Mouse (Mus musculus) 3T3-L1 (cell line): ENCODE results near the gene Spata31d1d.
"Not testable (repeated sequence)": the region's sequence is repeated elsewhere in the genome, so short reads cannot be mapped to it uniquely, and the experiment has no call there.

Experiments used
- DNase-seq: peaks from one replicate; pipeline ENCODE4 v3.0.0-alpha.2; 2015; ENCODE audit warnings: low read depth, low spot score

Gene Spata31d1d

GRCm38 (mm10) chr13:59731652-59732051 lies at the start of gene Spata31d1d:
Spata31d1d (minus strand) TSS chr13:59731752.
- no peak for DNase-seq

- DNase-seq: peak; percentile 9
Observed at GRCm38 (mm10) chr13:59779744-59780264, 48.3 kb upstream of the Spata31d1d start.

- peak; percentile 31 for DNase-seq
Observed at GRCm38 (mm10) chr13:59779213-59779612, 47.7 kb upstream of the Spata31d1d start.

GRCm38 (mm10) chr13:59775168-59775567 lies 43.6 kb upstream of the Spata31d1d start:
- no peak for DNase-seq

GRCm38 (mm10) chr13:59771257-59771656 lies 39.7 kb upstream of the Spata31d1d start:
- DNase-seq: peak; percentile 46

- DNase-seq: peak; percentile 16
Observed at GRCm38 (mm10) chr13:59770847-59771246, 39.3 kb upstream of the Spata31d1d start.

- peak; percentile 83 for DNase-seq
Observed at GRCm38 (mm10) chr13:59770164-59770562, 38.6 kb upstream of the Spata31d1d start.

- DNase-seq: peak; percentile 94
Observed at GRCm38 (mm10) chr13:59769296-59770163, 38.0 kb upstream of the Spata31d1d start, which contains the start of gene Isca1. Isca1 (minus strand) TSS chr13:59769810.

GRCm38 (mm10) chr13:59768531-59768930 lies 37.0 kb upstream of the Spata31d1d start:
- peak; percentile 9 for DNase-seq

GRCm38 (mm10) chr13:59766786-59767515 lies 35.4 kb upstream of the Spata31d1d start:
- no peak for DNase-seq

GRCm38 (mm10) chr13:59762791-59763190 lies 31.2 kb upstream of the Spata31d1d start:
- DNase-seq: no peak

GRCm38 (mm10) chr13:59756906-59757305 lies 25.4 kb upstream of the Spata31d1d start:
- no peak for DNase-seq

GRCm38 (mm10) chr13:59750310-59750709 lies 18.8 kb upstream of the Spata31d1d start:
- DNase-seq: no peak

GRCm38 (mm10) chr13:59746711-59747110 lies 15.2 kb upstream of the Spata31d1d start, which contains the start of gene 1700014D04Rik:
1700014D04Rik (minus strand) TSS chr13:59746752.
- DNase-seq: no peak

GRCm38 (mm10) chr13:59746164-59746563 lies 14.6 kb upstream of the Spata31d1d start:
- DNase-seq: peak; percentile 35

GRCm38 (mm10) chr13:59745462-59745861 lies 13.9 kb upstream of the Spata31d1d start:
- DNase-seq: peak; percentile 32

GRCm38 (mm10) chr13:59741697-59742096 lies 10.1 kb upstream of the Spata31d1d start:
- DNase-seq: no peak

GRCm38 (mm10) chr13:59741096-59741495 lies 9.5 kb upstream of the Spata31d1d start:
- no peak for DNase-seq

GRCm38 (mm10) chr13:59739397-59739796 lies 7.8 kb upstream of the Spata31d1d start:
- no peak for DNase-seq

- no peak for DNase-seq
Observed at GRCm38 (mm10) chr13:59738455-59738854, 6.9 kb upstream of the Spata31d1d start.

GRCm38 (mm10) chr13:59735190-59735589 lies 3.6 kb upstream of the Spata31d1d start:
- peak; percentile 63 for DNase-seq

- not testable (repeated sequence) for DNase-seq
Observed at GRCm38 (mm10) chr13:59734347-59734746, 2.8 kb upstream of the Spata31d1d start.
